Mouse (Mus musculus) lung, adult 10 weeks (tissue): ENCODE measurements around the gene Il13ra2. TPM values are rescaled to one million over a fixed set of nuclear protein-coding genes. Genes with fewer than 3 reads are reported as not detected.

Source experiments
- polyA plus RNA-seq: library from polyadenylated mRNA; stranded (reverse); fragments of 350-450 nt; fragmentation: Illumina TruSeq; extraction: RNeasy Lipid Tissue Mini Kit (QIAGEN cat#74804); gene quantifications from one replicate; pipeline ENCODE4 v1.2.3, GENCODE M21; 2014; ENCODE audit warnings: low read depth, low replicate concordance; ENCODE audit not compliant: insufficient read depth

The Il13ra2 gene
- not detected for polyA plus RNA-seq

GRCm38 (mm10) chrX:147429129-147429528 is at the start of gene Il13ra2:
TSS of gene Il13ra2 (minus strand) at chrX:147429192.

GRCm38 (mm10) chrX:147453610-147454009 is 24.6 kb upstream of the Il13ra2 start, which contains the start of gene Vmn1r239-ps:
TSS of gene Vmn1r239-ps (minus strand) at chrX:147453710.

Other genes with a start within 250 kb of the Il13ra2 start
- gene Vmn1r239-ps, start 24.5 kb upstream of the Il13ra2 start, polyA plus RNA-seq: not detected
- 0.95 TPM for gene Lrch2, start 124.9 kb upstream of the Il13ra2 start, polyA plus RNA-seq